Mouse (Mus musculus) ES-Bruce4 (cell line): ENCODE results near the gene Spata31d1a.

Source experiments
- CTCF ChIP-seq: IDR thresholded peaks from one replicate; pipeline ENCODE4 v1.8.1; 2011; ENCODE audit warnings: low read depth, low read length
- EP300 ChIP-seq: IDR thresholded peaks from 2 replicates; pipeline ENCODE4 v1.6.1; 2011; ENCODE audit warnings: low read depth, low read length; ENCODE audit not compliant: insufficient read depth
- POLR2A ChIP-seq: IDR thresholded peaks from one replicate; pipeline ENCODE4 v1.8.1; 2011; ENCODE audit warnings: low read length; ENCODE audit not compliant: insufficient read depth

DNA sequence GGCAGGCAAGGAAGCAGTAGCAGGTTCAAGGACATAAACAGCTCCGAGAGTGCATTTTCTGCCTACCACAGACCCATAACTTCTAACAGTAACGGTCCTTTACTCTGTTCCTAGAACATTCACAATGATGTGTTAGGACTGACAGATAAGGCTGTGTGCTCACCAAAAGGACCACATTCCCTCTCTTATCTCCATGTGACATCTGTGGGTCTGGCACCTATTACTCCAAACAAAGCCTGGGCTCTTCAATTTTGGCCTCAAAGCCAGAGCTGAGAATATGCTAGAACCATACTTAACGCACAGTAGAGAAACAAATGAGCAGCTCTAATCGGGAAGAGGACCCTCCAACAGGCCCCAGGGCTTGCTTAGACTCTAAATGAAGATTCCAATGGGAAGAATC is 30.2 kb downstream of the Spata31d1a start:
- no peak for TF ChIP-seq EP300
- no peak for TF ChIP-seq CTCF
- TF ChIP-seq POLR2A: no peak
